Comparison of ENCODE assay signal across 11 mouse cellular contexts in the genomic region with DNA sequence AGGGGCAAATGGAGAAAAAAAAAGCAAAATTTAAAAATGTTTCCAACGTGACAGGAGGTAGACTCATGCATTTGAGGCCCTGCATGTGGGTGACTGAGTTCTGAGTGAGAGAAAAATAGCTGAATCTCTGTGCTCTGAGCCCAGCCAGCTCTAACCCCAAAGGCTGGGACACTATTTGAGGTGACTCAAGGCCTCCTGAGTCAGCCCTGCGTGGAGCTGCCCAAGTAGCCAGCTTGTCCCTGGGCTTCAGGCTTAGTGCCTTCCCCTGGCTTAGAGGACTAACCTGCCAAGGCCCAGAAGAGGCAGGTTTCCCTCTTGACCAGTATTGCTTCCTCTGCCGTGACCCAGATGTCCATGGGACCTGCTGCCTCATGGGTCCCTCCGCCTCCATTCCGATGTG.
"Had no signal": no experiment of that assay in that cellular context is flagged by ENCODE, and none has a peak within 500 bp of the region (broad histone marks: within the 10 kb centered on the region; RNA-seq: fewer than 3 reads in every experiment).

No protein-coding gene starts in this region.

- ATAC-seq: midbrain, embryonic 13.5 days had no signal

- H3K36me3 ChIP-seq: limb, embryonic 12.5 days; midbrain, embryonic 13.5 days had no signal

- H3K9ac ChIP-seq: limb, embryonic 12.5 days; liver, embryonic 14.5 days; midbrain, embryonic 13.5 days had no signal

- DNase-seq: kidney, adult 9 months; kidney, postnatal 36 days; layer of hippocampus, adult 9-11 months; liver; lung, adult 2 months; right cerebral cortex, postnatal 14 days; thymus, postnatal 36 days had no signal

- H3K4me3 ChIP-seq: limb, embryonic 12.5 days; midbrain, embryonic 13.5 days had no signal

- H3K27ac ChIP-seq: kidney, postnatal 0 days; limb, embryonic 12.5 days; liver, embryonic 14.5 days; midbrain, embryonic 13.5 days had no signal

- H3K9me3 ChIP-seq: limb, embryonic 12.5 days; midbrain, embryonic 13.5 days had no signal

- H3K4me2 ChIP-seq: limb, embryonic 12.5 days; midbrain, embryonic 13.5 days had no signal
